In the genomic region with DNA sequence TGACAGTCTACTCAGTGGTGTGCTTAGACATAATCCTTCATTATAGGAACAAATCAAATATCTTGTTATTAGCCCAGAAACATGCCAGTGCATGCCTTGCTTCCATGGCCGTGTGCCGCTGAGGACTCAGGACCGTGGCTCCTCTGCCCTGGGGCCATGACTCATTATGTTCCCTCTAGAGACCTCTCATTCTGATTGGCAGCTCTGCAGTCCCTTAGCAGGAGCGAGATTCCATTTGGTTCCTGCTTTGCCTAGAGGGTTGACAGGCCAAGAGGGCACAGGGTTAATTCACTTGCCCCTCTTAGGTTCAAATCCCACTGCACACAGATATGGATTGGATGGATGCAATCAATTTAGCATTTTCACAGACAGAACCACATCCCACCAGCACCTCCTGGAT, we compare ENCODE assay signal across 1 mouse cellular context.
TF ChIP-seq lines count a peak whose summit lies in the region.

No protein-coding gene starts in this region.

TF ChIP-seq in ES-E14, 5 proteins besides CTCF, POLR2A, EP300 and RAD21 (continued from another document):
- no peak for TF ChIP-seq CHD2 (IDR thresholded peaks at IDR 0.05; ENCODE audit: low read depth, low read length)
